Mouse (Mus musculus): ENCODE measurements around the gene Slc25a13. TPM values are rescaled to one million over a fixed set of nuclear protein-coding genes. Genes with fewer than 3 reads are reported as not detected.
A peak's percentile ranks its signal among the peaks of the same experiment; 100 is the strongest.

Gene Slc25a13
- total and polyA plus RNA-seq, 2 experiments from 2014 or later: 59.6 to 83.1 TPM

DNA sequence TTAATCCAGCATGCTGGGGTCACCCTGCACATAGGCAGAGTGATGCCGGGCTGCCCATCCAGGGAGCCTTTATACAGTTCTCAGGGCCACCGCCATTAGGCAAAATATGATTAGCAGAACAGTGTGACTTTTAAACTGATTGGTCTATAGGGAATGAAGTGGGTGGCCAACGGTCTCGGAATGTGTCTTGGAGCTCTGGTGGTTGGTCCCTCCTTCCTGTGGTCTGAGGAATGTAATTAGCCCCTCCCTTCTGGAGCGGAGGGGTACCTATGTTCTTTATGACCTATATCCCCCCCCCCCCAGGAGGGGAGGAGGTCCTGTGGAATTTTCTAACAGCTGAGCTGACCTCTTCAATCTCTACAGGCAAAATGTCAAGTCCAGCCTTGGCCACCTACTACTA lies 77.9 kb downstream of the Slc25a13 start:
- DNase-seq (ENCODE audit: low spot score) (no peak), ATAC-seq (ENCODE audit: insufficient read depth, low read depth) (no peak)
- TF ChIP-seq EP300 (IDR thresholded peaks at IDR 0.05; ENCODE audit: low read depth) (no peak), CTCF (IDR thresholded peaks at IDR 0.05; ENCODE audit: low read depth) (no peak)
- Histone ChIP-seq H3K36me3 (replicated peaks; ENCODE audit: control insufficient read depth, insufficient read depth, low read length) (peaks cover 6% of the 10 kb centered on the region; the same call in 1 of the 2 replicates), H3K27me3 (ENCODE audit: control insufficient read depth, insufficient read depth, low read length) (no peaks in the 10 kb centered on the region), H3K4me2 (ENCODE audit: low read depth, low read length) (no peak overlapping the region), H3K4me1 (ENCODE audit: control insufficient read depth, insufficient read depth) (no peaks in the 10 kb centered on the region), H3K27ac (ENCODE audit: low read depth) (no peak overlapping the region), H3K9ac (replicated peaks; ENCODE audit: low read depth, low read length) (no peak overlapping the region), H3K4me3 (ENCODE audit: low read depth, low read length) (no peak overlapping the region), H3K9me3 (replicated peaks; ENCODE audit: control insufficient read depth, low read length) (no peaks in the 10 kb centered on the region; the same call in 1 of the 2 replicates)
- 88% methylated on average over 5 of the region's 5 CpGs for WGBS

DNA sequence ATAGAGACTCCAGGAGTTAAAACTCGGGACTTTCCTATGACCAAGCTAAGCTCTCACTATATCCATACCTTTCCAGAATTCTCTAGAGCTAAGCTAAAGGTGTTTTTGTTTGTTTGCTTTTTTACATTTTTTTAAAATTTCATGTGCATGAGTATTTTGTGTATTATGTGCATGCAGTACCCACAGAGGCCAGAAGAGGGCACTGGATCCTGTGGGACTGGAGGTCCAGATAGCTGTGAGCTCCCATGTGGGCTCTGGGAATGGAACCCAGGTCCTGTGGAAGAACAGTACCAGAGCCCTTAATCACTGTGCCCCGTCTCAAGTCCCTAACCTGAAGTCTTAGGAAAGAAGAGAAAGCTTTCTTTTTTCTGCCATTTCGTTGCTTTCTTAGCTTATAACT lies 80.2 kb downstream of the Slc25a13 start:
- TF ChIP-seq CTCF (IDR thresholded peaks at IDR 0.05; ENCODE audit: low read depth): peak; percentile 41
- TF ChIP-seq EP300 (IDR thresholded peaks at IDR 0.05; ENCODE audit: low read depth): no peak
- H3K27me3 ChIP-seq (ENCODE audit: control insufficient read depth, insufficient read depth, low read length): no peaks in the 10 kb centered on the region
- peaks cover 6% of the 10 kb centered on the region; the same call in 1 of the 2 replicates for H3K36me3 ChIP-seq (replicated peaks; ENCODE audit: control insufficient read depth, insufficient read depth, low read length)
- no peak for DNase-seq (ENCODE audit: low spot score)
- H3K4me3 ChIP-seq (ENCODE audit: low read depth, low read length): no peak overlapping the region
- no peak overlapping the region for H3K4me2 ChIP-seq (ENCODE audit: low read depth, low read length)
- H3K9ac ChIP-seq (replicated peaks; ENCODE audit: low read depth, low read length): no peak overlapping the region
- no peak for ATAC-seq (ENCODE audit: insufficient read depth, low read depth)
- no peaks in the 10 kb centered on the region; the same call in 1 of the 2 replicates for H3K9me3 ChIP-seq (replicated peaks; ENCODE audit: control insufficient read depth, low read length)
- H3K4me1 ChIP-seq (ENCODE audit: control insufficient read depth, insufficient read depth): no peaks in the 10 kb centered on the region
- 90% methylated on average over 3 of the region's 3 CpGs for WGBS
- H3K27ac ChIP-seq (ENCODE audit: low read depth): no peak overlapping the region

DNA sequence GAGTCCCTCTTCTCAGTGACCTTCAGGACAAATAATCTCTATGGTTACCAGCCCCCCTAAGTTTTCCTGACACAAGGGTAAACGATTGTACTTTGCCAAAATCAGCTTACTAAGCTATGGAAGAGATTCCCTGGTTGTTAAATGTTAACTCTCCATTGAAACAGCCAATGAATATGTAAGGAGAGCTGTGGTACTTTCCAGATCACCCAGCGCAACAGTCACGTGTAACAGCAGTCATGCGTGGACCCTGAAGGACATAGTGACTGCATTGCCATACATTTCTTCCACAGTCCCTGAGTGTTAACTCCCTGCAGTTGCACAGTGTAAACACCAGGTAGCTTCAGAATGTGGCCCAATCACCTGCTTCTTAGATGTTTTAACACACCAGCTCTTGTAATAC lies 82.0 kb downstream of the Slc25a13 start:
- no peak overlapping the region for H3K4me3 ChIP-seq (ENCODE audit: low read depth, low read length)
- no peak for TF ChIP-seq EP300 (IDR thresholded peaks at IDR 0.05; ENCODE audit: low read depth)
- TF ChIP-seq CTCF (IDR thresholded peaks at IDR 0.05; ENCODE audit: low read depth): no peak
- H3K36me3 ChIP-seq (replicated peaks; ENCODE audit: control insufficient read depth, insufficient read depth, low read length): peaks cover 6% of the 10 kb centered on the region; the same call in 1 of the 2 replicates
- WGBS: 76% methylated on average over 4 of the region's 4 CpGs
- no peaks in the 10 kb centered on the region; the same call in 1 of the 2 replicates for H3K9me3 ChIP-seq (replicated peaks; ENCODE audit: control insufficient read depth, low read length)
- DNase-seq (ENCODE audit: low spot score): no peak
- H3K27me3 ChIP-seq (ENCODE audit: control insufficient read depth, insufficient read depth, low read length): no peaks in the 10 kb centered on the region
- H3K9ac ChIP-seq (replicated peaks; ENCODE audit: low read depth, low read length): no peak overlapping the region
- no peak overlapping the region for H3K27ac ChIP-seq (ENCODE audit: low read depth)
- H3K4me2 ChIP-seq (ENCODE audit: low read depth, low read length): no peak overlapping the region
- ATAC-seq (ENCODE audit: insufficient read depth, low read depth): no peak
- no peaks in the 10 kb centered on the region for H3K4me1 ChIP-seq (ENCODE audit: control insufficient read depth, insufficient read depth)

DNA sequence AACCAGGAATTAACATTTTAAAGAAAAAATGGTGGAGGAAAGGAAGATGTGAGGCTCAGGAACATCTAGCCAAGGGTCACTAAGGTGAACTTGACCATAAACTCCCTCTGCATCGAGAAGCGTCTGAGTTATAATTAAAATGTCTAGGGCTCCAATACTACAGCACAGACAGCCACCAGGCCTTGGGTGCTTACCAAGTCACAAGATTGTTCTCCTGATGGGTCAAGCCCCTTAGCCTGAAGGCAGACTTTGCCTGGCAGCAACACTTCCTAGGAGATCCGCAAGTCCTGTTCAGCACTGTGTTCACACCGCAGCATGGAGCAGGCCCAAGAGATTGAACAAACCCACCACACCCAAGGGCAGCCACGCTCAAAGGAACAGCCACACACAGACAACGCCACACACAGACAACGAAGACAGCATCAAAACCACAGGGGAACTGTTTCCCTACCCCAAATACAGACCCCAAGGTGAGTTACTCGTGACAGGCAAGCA lies 83.4 kb downstream of the Slc25a13 start:
- H3K27me3 ChIP-seq (ENCODE audit: control insufficient read depth, insufficient read depth, low read length): no peaks in the 10 kb centered on the region
- DNase-seq (ENCODE audit: low spot score) (no peak), ATAC-seq (ENCODE audit: insufficient read depth, low read depth) (no peak)
- no peaks in the 10 kb centered on the region for H3K4me1 ChIP-seq (ENCODE audit: control insufficient read depth, insufficient read depth)
- no peak overlapping the region for H3K27ac ChIP-seq (ENCODE audit: low read depth)
- no peak overlapping the region for H3K4me3 ChIP-seq (ENCODE audit: low read depth, low read length)
- 87% methylated on average over 8 of the region's 8 CpGs for WGBS
- no peak overlapping the region for H3K9ac ChIP-seq (replicated peaks; ENCODE audit: low read depth, low read length)
- peaks cover 9% of the 10 kb centered on the region; the same call in 1 of the 2 replicates for H3K36me3 ChIP-seq (replicated peaks; ENCODE audit: control insufficient read depth, insufficient read depth, low read length)
- no peak for TF ChIP-seq EP300 (IDR thresholded peaks at IDR 0.05; ENCODE audit: low read depth)
- TF ChIP-seq CTCF (IDR thresholded peaks at IDR 0.05; ENCODE audit: low read depth): no peak
- no peak overlapping the region for H3K4me2 ChIP-seq (ENCODE audit: low read depth, low read length)
- H3K9me3 ChIP-seq (replicated peaks; ENCODE audit: control insufficient read depth, low read length): no peaks in the 10 kb centered on the region; the same call in 1 of the 2 replicates

DNA sequence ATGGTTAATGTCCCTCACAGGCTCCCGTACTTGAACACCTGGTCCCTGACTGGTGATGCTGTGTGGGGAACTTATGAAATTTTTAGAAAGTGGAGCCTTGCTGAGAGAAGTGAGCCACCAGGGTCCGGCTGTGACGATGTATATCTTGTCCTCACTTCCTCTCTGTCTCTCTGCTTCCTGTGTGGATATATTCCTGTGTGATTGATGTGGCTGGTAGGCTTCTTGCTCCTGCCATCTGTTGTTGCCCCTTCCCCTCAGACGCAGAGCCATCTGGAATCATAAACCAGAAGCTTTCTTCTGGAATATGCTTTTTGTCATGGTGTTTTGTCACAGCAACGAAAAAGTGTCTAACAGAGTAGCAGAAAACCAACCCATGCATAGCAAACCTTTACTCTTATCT lies 84.9 kb downstream of the Slc25a13 start:
- no peaks in the 10 kb centered on the region for H3K27me3 ChIP-seq (ENCODE audit: control insufficient read depth, insufficient read depth, low read length)
- H3K27ac ChIP-seq (ENCODE audit: low read depth): no peak overlapping the region
- H3K4me3 ChIP-seq (ENCODE audit: low read depth, low read length): no peak overlapping the region
- H3K9me3 ChIP-seq (replicated peaks; ENCODE audit: control insufficient read depth, low read length): no peaks in the 10 kb centered on the region; the same call in 1 of the 2 replicates
- ATAC-seq (ENCODE audit: insufficient read depth, low read depth): no peak
- DNase-seq (ENCODE audit: low spot score): no peak
- H3K36me3 ChIP-seq (replicated peaks; ENCODE audit: control insufficient read depth, insufficient read depth, low read length): 0 out of 2 replicates have a peak, but pooled peaks cover 7% of the 10 kb centered on the region
- H3K4me1 ChIP-seq (ENCODE audit: control insufficient read depth, insufficient read depth): no peaks in the 10 kb centered on the region
- no peak overlapping the region for H3K4me2 ChIP-seq (ENCODE audit: low read depth, low read length)
- 64% methylated on average over 5 of the region's 5 CpGs for WGBS
- no peak for TF ChIP-seq EP300 (IDR thresholded peaks at IDR 0.05; ENCODE audit: low read depth)
- TF ChIP-seq CTCF (IDR thresholded peaks at IDR 0.05; ENCODE audit: low read depth): no peak
- H3K9ac ChIP-seq (replicated peaks; ENCODE audit: low read depth, low read length): no peak overlapping the region

DNA sequence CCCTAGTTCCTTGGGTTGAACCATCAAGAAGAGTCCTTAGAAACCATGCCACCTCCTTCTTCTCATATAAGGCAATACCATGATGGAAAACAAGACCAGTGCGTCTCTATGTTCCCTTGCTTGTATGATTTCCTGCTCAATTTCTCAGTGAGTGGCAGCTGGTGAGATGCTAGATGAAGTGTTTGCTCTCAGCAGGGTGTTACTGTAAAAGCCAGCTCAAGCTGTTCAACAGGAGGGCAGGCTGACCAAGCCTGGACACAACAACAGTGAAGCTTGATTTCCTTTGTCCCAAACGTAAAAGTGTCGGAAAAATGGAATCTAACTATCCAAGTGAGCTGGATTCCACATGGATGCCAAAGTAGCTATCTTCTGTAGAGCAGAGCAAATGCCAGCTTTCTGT lies 91.4 kb downstream of the Slc25a13 start:
- no peak overlapping the region for H3K4me2 ChIP-seq (ENCODE audit: low read depth, low read length)
- 76% methylated on average over 3 of the region's 3 CpGs for WGBS
- H3K36me3 ChIP-seq (replicated peaks; ENCODE audit: control insufficient read depth, insufficient read depth, low read length): 0 out of 2 replicates have a peak, but pooled peaks cover 7% of the 10 kb centered on the region
- no peak overlapping the region for H3K9ac ChIP-seq (replicated peaks; ENCODE audit: low read depth, low read length)
- H3K4me3 ChIP-seq (ENCODE audit: low read depth, low read length): no peak overlapping the region
- no peak for ATAC-seq (ENCODE audit: insufficient read depth, low read depth)
- no peaks in the 10 kb centered on the region for H3K4me1 ChIP-seq (ENCODE audit: control insufficient read depth, insufficient read depth)
- DNase-seq (ENCODE audit: low spot score): no peak
- H3K9me3 ChIP-seq (replicated peaks; ENCODE audit: control insufficient read depth, low read length): no peaks in the 10 kb centered on the region
- H3K27me3 ChIP-seq (ENCODE audit: control insufficient read depth, insufficient read depth, low read length): no peaks in the 10 kb centered on the region
- no peak overlapping the region for H3K27ac ChIP-seq (ENCODE audit: low read depth)
- TF ChIP-seq CTCF (IDR thresholded peaks at IDR 0.05; ENCODE audit: low read depth) (no peak), EP300 (IDR thresholded peaks at IDR 0.05; ENCODE audit: low read depth) (no peak)

Measured in heart, postnatal 0 days (tissue).